Mouse (Mus musculus) cerebellum, adult 11-12 months (tissue): ENCODE results near the gene Ern1.
"Not testable (repeated sequence)": the region's sequence is repeated elsewhere in the genome, so short reads cannot be mapped to it uniquely, and the experiment has no call there.

Source experiments
- DNase-seq: peaks from one replicate; pipeline ENCODE4 v3.0.0; 2022

Gene Ern1

DNA sequence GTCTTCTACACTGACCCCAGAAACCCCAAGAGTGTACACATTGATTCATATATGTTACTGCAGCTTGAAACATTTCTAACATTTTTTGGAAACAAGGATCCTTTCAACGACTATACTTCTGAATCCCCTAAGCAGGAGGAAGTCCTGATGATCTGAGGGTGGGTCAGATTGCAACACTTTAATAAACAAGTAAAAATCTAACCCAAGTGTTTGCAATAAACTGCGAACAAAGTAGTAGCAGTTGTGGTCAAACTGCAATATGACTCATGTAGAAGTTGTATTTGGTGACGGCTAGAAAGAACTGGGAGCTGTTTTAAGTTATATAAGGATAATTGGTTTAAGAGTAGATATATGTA is 7.1 kb downstream of the Ern1 start:
- no peak for DNase-seq

GRCm38 (mm10) chr11:106479619-106480529 is 7.8 kb downstream of the Ern1 start:
- no peak for DNase-seq

GRCm38 (mm10) chr11:106478745-106479144 is 8.9 kb downstream of the Ern1 start:
- no peak for DNase-seq

- no peak for DNase-seq
Measured at GRCm38 (mm10) chr11:106477505-106478160, 10.0 kb downstream of the Ern1 start.

- no peak for DNase-seq
Measured at GRCm38 (mm10) chr11:106475309-106475708, 12.3 kb downstream of the Ern1 start.

GRCm38 (mm10) chr11:106471629-106472028 is 16.0 kb downstream of the Ern1 start:
- no peak for DNase-seq

DNA sequence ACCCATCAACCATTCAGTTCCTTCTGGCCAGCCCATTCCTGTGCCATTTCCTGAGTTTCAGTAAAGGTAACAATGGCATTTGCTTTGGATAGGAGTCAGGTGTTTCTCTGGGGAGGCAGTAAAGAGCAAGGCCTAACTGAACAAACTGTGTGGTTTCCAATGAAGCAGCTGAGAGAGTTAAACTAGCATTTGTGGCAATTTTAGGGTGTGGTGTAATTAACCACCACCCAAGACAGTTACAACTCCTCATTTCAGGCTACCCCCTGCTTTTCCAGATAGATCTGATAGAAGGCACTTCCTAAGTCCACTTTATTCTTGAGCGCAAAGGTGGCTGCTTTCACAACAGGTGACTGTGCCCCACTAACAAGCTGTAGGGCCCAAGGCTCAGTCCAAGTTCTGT is 19.1 kb downstream of the Ern1 start:
- DNase-seq, result no peak

GRCm38 (mm10) chr11:106465932-106466331 is 21.7 kb downstream of the Ern1 start:
- no peak for DNase-seq

DNA sequence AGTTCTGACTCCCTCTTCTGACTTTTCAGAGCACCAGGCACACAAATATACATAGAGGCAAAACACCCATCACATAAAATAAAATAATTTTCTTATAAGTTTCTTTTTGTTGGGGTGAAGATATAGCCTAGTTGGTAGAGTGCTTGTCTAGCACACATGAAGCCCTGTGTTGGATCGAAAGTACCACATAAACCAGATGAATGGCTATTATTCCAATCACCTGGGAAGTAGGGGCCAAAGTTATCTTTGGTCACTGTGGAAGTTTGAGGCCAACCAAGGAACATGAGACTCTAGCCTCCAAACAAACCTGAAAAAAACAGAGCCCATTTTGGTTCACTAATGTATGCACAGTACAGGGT is 22.1 kb downstream of the Ern1 start:
- DNase-seq, result no peak

DNA sequence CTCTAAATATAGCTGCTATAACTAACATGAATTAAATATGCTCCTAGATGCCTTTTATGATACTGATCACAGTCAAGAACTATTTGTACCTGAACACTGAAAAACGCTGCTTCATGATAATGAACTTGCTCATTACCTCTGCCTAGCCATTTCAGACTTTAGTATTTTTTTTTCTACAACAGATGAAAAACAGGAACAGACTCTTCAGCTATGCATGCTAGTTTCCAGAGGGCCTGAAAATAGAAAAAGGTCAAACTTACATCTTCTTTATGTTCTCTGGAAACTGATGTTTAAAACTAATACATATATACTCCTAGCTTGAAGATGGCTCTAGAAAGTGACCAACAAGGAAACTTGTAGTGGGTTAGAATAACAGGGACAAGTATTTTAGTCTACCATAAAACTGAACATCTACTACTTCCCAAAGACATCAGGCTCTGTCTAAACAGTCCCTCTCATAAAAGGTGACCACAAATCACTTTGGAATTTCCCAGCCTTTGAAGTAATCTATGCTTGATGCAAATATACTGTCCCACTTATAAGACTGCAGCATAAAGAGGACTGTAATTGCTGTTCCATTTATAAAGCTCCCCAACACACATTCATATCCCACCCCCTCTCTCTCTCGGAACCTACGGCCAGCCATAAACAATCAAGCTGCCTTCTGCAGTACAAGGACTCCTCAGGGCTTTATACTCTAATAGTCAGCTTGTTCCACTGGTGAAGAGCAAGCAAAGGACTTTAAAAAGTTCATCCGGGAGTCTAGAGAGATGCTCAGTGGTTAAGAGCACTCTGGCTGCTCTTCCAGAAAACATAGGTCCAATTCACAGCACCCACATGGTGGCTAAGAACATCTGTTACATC is 22.7 kb downstream of the Ern1 start:
- DNase-seq, result no peak

DNA sequence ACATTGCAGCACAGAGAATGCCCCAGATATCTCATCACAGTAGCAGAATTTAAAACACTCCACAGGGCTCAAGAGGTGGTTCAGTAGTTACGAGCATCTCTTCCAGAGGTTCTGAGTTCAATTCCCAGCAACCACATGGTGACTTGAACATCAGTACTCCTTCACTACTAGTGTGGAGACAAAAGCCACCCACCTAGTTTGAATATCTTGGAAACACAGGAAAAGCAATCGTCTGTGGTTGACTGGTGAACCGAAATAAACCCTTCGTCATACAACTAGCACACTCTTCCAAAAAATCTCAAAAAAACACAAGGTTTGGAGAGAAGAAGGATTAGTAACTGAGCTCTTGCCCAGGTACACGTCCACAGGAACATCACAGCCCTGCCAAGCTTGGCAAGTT is 23.8 kb downstream of the Ern1 start:
- no peak for DNase-seq

DNA sequence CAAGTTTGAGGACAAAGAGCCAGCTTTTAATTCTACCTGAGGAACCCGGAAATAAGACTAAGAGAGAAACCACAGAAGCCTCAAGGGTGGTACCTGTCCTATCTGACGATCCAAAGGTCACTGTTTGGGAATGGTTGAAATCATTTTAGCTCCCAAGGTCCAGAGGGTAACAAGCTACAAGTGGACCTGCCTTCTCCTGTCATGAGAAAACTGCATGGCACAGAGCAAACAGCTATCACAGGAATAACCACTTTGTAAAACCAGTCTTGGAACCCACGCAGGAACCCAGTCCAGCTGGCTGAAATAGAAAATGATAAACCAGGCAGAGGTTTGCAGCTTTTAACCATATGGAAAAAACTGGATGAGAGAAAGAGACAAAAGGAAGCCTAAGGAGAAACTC is 25.3 kb downstream of the Ern1 start:
- DNase-seq, result no peak

GRCm38 (mm10) chr11:106461145-106461932 is 26.3 kb downstream of the Ern1 start:
- no peak for DNase-seq

DNA sequence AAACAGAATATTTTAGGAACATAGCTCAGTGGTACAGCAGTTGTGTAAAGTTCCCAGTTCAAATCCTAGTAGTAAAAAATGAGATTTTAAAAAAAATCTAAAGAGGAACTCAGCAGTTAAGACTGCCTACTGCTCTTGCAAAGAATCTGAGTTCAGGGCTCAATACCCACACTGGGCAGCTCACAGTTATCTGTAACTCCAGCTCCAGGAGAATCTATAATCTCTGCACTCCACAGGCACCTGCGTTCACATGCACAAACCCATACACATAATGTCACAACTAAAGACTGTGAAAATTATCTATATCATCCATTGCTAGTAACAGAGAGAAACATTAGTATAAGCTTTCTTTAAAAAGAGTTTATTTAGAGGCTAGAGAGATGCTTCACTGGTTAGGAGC is 27.0 kb downstream of the Ern1 start:
- DNase-seq, result no peak

DNA sequence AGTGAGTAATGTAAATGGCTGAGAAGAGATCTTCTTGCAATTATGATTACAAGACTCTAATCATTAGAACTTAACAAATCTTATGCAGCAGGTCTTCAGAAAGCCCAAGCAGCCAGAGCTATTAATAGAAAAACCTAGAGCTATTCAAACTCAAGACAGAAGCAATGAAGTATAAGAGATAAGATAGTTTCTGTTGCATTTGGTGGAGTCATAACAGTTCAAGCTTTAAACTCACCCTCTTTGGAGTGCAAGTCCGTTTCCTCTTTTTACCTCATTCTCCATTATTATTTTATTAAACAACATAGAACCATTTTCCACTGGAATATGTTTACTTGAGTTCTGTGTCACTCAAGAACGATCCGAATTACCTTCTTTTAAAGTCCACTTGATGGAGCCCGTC is 29.1 kb downstream of the Ern1 start:
- DNase-seq, result no peak

DNA sequence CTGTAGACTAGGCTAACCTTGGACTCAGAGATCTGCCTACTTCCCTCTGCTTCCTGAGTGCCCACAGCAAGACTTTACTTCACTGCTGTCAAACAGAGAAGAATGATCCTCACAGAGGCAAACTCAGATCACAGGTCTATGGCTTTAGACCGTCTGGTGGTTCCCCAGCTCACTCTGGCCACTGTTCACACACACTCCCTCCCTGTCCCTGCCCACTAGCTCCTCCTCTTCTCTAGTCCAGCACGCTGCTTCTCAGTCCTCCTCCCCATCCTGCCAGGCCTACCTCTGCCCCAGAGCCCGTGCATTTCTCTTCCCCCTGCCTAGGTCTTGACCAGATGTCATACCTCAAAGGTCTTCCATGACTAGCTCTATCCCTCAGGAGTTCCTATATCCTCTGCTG is 44.0 kb downstream of the Ern1 start:
- no peak for DNase-seq

GRCm38 (mm10) chr11:106442564-106442963 is 45.1 kb downstream of the Ern1 start:
- DNase-seq, result not testable (repeated sequence)

- no peak for DNase-seq
Measured at GRCm38 (mm10) chr11:106440318-106440717, 47.3 kb downstream of the Ern1 start.

- no peak for DNase-seq
Measured at GRCm38 (mm10) chr11:106439355-106439754, 48.3 kb downstream of the Ern1 start.

DNA sequence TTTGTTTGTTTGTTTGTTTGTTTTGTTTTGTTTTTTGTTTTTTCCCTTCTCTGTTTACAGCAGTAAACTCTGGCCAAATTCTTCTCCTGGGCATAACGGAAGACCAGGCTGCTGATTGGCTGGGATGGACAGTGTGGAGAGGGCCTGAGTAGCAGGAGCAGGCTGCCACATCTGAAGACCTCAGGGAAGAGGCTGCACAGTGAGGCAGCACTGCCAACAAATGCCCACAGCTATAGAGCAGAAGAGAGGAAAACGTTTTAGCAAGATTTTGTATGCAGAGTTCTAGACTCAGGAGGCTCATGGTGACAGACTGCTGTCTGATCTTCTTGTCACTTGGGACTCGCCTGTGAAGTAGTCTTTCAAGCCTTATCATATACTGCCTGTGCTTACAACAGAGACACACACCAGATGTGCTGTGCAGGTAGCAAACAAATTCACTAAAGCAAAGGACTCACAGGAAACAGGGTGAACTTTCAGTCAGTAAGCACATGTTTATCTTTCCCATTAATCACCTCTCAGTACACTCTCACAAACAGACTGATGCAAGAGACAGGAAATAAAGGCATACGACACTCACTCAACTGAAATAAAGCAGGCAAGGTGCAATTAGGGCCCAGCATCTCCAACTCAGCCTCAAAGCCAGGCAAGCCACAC is 49.0 kb downstream of the Ern1 start:
- no peak for DNase-seq

- no peak for DNase-seq
Measured at GRCm38 (mm10) chr11:106437543-106437942, 50.1 kb downstream of the Ern1 start.

DNA sequence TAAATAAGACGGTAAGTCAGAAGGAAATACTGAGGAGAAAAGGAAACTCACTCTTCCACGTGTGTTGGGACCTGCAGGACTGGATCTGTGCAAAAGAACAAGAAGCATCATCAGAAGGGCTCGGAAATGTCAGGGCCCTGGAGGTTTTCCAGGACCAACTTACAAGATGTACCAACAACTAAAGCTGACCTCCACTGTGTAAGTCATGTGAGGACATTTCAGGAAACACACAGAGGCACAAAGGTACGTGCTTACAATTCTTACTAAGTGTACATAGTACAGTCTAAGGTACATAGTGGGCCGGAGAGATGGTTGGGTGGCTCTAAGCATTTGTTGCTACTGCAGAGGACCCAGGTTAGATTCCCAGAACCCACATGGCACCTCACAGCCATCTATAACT is 50.6 kb downstream of the Ern1 start:
- DNase-seq, result no peak
